Mouse (Mus musculus) ZHBTc4 (cell line): ENCODE measurements around the gene Tpp2.
"Not testable (repeated sequence)": the region's sequence is repeated elsewhere in the genome, so short reads cannot be mapped to it uniquely, and the experiment has no call there.

Source experiments
- DNase-seq: peaks from one replicate; pipeline ENCODE4 v3.0.0-alpha.2; 2011; ENCODE audit warnings: low read depth, low spot score

Tpp2 gene

DNA sequence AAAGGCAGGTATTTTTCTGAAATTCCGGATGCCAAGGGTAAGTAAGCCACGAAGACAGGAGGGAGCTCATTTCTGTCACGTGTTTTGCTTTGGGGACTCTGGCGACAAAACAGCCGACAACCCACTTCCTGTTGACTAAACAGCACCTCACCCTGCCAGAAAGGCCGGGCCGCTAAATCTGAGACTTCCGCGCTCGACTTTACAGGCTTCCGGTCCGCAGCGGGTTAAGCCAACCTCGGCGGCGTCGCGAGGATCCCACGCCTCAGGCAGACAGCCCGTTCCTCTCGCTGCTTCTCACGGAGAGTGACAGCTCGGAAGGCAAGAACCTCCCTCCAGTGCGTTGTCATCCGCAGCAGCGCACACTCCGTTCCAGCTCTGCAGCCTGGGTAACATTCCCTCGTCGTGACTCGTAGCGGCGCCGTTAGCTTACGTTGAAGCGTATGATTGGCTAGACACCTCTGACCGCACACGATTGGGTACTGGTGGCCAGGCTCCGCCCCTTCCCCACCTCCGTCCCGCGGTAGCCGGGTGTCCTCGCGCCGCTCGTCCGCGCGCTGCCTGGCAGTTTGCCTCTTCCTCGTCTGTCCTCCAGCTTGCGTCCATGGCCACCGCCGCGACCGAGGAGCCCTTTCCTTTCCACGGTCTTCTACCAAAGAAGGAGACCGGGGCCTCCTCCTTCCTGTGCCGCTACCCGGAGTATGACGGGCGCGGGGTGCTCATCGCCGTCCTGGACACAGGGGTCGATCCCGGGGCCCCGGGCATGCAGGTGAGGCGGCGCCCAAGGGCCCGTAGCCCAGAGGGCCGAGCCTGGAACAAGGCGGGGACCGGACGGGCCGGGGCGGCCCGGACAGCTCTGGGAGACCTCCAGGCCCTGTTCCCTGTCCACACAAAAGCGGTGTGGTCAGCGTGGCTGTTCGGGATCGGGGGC, at the start of gene Tpp2:
TSS of gene Tpp2 (plus strand) at position 160 of the 928 bp plus-strand sequence.
- peak; percentile 99 for DNase-seq

DNA sequence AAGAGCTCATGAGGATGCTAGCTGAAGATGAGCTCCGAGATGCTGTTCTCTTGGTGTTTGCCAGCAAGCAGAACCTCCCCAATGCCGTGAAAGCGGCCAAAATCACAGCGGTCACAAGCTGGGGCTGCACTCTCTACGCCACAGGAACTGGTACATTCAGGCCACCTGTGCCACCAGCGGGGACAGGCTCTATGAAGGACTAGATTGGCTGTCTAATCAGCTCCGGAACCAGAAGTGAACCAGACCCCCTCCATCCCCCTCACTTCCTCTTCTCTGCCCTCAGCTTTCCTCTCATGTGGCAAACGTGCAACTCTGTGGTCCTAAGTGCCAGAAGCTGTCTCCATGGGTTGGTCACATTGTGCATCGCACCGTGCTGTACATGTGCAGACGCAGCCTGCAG, 45.1 kb upstream of the Tpp2 start:
- not testable (repeated sequence) for DNase-seq

DNA sequence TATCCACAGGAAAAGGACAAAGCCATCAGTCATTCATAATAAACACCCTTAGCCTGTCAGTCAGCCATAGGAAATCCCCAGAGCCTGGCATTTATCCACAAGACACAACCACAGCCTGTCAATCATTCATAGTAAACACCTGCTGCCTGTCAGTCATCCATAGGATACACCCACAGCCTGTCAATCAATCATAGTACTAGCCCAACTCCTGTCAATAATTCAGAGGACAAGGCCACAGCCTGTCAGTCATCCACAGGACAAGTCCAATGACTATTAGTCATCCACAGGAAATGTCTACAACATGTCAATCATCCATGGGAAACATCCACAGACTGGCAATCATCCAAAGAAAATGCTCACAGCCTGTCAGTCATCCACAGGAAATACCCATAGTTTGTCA, 37.7 kb upstream of the Tpp2 start:
- no peak for DNase-seq

DNA sequence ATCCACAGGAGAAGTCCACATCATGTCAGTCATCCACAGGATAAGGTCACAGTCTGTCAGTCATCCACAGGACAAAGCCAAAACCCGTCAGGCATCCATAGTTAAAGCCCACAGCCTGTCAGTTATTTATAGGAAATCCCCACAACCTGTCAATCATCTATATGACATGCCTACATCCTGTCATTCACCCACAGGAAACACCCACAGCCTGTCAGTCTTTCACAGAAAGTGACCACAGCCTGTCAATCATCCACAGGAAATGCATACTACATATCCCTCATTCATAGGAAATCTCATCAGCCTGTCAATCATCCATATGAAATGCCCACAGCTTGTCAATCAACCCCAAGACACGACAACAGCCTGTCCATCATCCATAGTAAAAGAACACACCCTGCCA, 36.3 kb upstream of the Tpp2 start:
- no peak for DNase-seq

DNA sequence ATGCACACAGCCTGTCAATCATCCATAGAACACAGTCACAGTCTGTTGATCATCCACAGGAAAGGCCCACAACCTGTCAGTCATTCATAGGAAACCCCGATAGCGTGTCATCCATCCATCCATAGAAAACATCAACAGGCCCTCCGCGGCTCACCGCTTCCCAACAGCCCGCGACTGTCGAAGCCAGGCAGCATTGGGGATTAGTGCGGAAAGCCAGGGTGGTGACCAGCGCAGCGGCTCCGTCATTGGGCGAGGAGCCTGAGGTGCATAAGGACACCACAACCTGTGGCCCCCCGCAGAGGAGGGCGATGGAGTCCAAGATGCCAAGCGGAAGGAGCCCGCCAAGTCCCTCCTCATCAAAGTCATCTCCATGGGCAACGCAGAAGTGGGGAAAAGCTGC, 35.5 kb upstream of the Tpp2 start:
- peak; percentile 23 for DNase-seq

DNA sequence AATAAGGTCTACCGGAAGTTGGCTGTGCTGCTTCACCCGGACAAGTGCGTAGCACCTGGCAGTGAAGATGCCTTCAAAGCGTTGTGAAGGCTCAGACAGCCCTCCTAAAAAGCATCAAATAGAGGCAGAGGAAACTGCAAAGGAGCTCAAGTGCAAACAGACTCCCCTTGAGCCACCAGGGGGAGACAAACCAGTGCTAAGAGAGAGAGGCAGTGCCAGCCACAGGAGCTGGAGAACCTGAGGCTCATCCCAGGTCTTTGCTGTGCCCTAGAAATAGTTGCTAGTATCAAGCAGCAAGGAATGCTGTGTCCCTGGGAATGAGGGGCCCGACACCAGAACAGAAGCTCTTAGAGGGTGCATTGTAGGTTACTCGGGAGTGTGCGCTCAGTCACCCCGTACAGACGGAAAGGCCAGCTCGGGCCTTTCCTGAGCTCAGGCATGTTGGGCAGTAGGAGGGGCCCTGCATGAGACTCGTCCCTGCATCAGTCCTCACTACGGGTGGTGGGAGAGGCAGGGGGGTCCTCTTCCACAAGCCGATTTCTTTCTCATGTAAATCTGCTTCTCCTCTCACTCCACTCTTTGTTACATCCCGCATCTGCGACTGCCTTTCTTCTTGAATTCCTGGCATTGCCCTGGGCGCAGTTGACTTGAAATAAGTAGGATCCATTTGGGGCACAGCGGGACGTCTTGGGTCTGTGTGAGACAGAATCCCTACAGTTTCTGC, 34.3 kb upstream of the Tpp2 start:
- DNase-seq: peak; percentile 91

DNA sequence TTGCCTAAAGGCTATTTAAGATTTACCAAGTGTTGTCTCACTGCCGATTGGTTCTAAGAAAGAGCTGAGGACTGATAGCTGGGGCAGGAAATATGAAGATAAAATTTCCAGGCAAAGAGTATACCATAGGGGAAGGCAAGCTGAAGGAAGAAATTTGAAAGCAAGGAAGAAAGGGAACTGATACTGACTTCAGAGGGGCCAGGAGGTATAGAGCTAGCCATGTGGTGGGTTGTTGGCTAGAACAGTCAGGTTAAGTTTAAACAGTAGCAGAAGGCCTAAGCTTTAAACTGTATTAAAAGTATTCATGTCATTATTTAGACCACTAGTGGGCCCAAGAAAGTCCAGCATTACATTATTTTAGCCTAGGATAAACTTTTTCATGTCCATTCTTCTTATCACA, 31.0 kb upstream of the Tpp2 start:
- no peak for DNase-seq

DNA sequence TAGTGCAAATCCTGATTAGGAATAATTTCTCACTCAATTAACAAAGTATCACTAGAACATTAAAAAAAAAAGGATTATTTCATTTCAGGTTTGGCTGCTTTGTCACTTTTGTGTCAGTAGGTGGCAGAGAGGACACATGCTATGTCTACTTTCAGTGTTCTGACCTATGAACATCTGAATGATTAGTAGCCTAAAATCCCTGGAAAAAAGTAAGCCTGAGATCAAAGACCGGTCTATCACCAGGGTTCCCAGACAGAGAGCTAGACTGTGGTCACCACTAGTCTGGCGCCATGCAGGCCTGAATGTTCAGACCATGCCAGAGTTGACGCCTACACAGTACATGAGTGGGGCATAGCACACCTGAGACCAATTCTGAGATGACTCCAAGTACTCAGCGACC, 30.6 kb upstream of the Tpp2 start:
- no peak for DNase-seq

DNA sequence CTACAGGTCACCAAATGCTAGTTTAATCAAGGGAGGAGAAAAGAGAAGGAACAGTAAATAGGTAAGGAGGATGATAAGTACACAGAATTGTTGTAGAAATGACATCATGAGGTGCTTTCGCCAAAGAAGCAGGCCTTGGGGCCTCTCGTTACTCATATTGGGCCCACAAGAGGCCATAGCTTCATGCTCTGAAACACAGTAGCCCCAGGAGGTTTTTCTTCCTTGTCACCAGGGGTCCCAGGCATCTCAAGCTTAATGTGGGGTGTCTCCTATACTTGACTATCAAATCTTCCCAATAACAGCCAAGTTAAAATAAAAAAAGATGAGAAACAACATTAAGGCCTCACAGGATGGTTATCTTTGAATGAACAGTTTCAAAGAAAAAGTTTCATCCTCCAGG, 18.0 kb upstream of the Tpp2 start:
- DNase-seq: no peak

DNA sequence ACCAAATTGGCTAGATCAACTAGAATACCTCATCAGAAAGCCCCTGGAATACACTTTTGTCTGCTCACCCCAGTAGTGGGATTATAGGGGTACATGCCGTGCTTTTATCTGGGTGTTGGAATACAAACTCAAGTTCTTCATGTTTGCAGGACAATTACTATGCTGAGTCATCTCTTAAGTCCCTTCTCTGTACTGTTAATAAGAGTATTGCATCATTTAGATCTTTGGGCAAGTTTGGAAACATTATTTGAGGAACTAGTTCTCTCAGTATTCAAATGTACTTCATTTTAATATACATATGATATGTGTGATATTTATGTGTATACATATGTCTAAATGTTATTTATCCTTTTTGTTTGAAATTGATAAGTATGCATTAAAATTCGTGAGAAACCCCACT, 16.6 kb upstream of the Tpp2 start:
- DNase-seq: no peak

DNA sequence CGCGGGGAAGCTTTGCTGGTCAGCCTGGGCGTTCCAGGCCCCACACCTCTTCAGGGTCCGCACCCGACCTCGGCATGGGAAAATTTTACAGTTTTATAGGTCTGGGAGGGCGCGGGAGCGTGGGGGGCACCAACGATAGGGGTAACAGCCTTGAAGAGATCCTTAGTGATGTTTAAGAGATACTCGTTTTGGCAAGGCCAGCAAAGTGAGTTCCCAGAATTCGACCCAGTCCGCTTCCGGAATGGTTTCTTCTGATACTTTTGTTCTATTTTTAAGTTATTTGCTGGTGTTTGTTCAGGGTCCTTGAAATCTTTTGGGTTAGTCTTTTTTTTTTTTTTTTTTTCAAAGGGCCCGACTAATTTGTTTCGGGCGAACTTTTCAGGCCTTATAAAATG, 966 bp downstream of the Tpp2 start:
- DNase-seq: no peak

DNA sequence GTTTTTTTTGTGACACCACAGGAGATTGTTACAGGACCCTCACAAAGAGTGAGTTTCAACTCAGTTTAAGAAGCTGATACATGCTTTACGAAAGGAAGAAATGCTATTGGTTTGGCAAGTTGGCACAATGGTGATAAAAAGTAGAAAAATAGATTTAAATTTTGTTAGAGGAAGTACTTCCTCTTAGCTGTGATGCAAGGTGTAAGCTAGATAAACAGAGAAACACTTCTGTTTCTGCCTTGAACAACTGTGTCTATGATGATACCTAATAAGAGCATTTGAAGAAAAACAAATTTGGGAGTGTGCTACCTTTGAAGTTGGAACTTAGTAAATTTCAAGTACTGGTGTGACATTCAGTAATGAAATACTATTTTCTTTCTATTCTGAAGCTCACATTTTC, 5.9 kb downstream of the Tpp2 start:
- no peak for DNase-seq

DNA sequence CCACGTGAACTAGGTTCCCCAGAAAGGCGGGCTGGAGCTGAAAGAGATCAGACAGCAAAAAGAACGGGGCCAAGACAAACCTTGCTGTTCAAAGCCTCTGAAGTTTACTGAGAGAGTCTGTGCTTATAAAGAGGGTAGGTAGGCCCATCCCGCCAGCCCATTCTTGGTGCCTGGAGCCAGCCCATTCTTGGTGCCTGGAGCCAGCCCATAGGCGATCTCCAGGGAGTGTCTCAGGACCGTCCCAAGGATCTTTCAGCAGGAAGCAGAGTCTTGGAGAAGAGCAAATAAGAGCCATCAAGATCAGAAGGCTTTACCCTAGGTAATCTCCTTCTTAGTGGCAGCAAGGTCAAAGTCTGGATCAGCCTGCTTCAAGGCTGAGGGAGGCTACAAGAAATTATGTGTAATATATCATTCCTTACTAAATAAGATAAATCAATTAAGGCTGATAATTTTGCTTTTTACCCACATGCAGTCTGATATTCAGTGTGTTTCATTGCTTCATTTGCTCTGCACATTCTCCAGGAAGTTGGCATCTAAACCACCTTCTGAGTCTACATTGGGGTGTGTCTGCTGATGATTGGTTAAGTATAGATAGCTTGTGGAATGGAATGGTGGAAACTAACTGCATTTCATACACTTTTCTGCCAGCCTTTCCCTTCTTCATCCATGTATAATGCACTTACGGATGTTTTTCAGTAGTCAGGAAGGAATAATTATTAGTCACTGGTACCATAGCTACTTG, 8.2 kb downstream of the Tpp2 start:
- DNase-seq: peak; percentile 70

DNA sequence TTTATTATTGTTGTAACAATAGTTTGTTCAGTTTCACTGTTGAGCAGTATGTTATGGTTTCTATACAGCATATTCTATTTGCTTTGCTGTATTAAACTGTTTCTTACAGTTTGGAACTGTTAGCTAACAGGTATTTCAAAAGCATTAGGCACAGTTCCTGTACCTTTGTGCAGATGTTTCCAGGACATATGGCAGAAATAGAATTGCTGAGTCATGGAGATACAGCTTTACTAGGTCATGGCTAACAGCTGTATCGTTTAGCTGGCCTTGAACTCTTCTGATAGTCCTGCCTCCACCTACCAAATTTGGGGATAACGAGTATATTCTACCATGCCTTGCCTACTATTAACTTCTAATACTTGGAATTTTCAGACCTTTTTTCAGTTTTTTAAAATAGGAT, 9.4 kb downstream of the Tpp2 start:
- DNase-seq: no peak

DNA sequence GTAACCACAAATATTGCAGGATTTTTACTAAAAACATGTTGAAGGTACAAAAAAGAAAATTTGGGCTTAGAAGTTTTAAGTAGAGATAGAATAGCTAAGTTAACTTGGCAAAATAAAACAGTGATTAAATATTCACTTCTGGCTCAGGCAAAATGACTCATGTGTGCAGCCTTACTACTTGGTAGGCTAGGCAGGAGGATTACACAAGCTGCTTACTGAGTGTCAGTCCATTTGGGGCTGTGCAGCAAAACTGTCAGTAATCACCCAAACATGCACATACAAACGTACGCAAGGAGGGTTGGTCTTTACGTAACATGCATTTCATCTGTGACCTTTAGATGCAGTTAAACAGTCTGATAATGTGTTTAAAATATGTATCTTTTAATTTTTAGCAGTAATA, 20.2 kb downstream of the Tpp2 start:
- DNase-seq: no peak

DNA sequence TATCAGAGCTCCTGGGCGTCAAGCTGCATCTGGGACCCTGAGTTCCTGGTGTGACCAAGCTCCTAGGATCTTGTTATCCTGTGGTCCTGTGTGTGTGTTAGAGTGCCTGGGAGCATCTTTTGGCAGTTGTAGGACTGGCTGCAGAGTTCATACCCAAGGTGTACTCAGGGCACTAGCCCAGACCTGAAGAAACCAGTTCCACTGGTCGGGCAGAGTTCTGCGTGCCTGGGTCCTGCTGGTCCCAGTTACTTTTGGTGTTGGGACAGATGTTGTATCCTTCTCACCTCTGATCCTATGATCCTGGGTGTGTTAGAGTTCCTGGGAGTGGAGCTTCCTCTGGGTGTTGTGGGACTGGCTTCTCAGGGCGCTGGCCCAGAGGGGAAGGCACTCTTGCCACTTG, 30.9 kb downstream of the Tpp2 start:
- DNase-seq: peak; percentile 22

DNA sequence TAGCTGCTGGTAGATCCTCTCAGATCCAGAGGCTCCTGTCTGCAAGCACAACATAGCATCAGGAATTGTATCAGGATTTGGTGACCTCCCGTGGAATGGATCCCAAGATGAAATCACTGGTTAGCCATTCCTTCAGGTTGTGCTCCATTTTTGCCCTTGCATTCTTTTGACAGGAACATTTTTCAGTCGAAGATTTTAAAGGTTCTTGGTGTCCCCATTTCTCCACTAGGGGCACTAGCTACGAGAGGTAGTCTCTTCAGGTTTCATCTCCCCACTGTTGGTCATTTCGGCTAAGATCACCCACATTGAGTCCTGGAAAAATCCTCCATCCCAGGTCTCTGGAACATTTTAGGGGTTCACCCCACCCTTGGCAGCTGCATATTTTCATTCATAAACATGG, 33.3 kb downstream of the Tpp2 start:
- DNase-seq: peak; percentile 44

DNA sequence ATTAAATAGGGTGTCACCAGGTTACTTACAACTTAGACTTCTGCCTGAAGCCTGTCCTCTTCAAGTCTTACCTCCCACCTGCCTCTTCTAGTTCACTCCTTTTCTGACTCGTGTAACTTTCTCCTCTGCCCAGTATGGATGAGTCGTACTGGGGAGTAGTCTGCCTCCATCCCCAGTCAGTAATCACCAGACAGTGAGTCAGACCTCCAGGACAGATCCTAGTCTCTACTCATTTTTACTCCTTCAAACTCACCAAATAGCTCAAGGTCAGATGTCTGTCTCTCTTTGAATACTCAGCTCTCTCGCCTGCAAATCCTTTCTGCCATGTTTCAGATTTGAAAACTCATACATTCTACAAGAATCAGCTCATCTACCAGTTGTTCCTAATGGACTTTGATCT, 35.9 kb downstream of the Tpp2 start:
- DNase-seq: no peak

DNA sequence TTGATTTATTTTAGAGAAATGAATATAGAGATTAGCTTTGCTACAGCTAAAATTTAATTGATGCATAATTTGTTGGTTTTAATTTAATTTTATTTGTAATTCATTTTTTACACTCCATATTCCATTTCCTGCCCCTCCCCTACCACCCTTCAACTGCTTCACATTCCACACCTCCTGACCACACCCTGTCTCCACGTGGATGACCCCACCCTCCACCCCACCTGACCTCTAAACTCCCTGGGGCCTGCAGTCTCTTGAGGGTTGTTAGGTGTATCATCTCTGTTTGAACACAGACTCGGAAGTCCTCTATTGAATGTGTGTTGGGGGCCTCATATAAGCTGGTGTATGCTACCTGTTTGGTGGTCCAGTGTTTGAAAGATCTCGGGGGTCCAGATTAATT, 37.6 kb downstream of the Tpp2 start:
- peak; percentile 72 for DNase-seq

DNA sequence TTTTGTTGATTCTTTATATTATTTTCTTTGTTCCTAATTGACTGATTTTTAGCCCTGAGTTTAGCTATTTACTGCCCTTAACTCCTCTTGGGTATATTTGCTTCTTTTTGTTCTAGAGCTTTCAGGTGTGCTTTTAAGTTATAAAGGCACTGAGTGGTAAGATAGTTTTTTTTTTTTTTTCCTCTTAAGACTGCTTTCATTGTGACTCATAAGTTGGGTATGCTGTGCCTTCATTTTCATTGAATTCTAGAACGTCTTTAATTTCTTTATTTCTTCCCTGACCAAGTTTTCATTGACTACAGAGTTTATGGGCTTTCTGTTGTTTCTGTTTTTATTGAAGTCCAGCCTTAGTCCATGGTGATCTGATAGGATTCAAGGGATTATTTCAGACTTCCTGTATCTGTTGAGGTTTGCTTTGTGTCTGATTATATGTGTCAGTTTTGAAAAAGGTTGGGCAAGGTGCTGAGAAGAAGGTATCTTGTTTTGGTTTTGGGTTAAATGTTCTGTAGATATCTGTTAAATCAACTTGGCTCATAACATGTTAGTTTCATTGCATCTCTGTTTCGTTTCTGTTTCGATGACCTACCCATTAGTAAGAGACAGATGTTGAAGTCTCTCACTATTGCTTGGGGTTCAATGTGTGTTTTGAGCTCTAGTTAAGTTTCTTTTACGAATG, 63.6 kb downstream of the Tpp2 start:
- no peak for DNase-seq

DNA sequence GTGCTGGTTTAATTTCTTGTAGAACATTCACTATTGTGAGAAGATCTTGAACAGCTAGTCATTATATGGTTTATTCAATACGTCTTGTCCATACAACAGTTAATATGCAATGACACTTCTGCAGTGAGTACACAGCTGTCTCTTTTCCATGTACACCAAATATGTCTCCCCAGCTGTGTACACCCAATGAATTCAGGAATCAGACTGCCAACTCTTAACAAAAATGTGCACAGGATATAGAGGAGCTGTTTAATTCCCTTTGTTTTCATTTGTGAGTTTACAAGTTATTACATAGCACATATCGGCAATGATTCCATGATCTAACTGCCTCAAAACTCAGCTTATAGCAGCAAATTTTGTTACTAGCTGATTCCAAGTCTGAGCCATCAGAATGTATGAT, 71.1 kb downstream of the Tpp2 start:
- DNase-seq: no peak

DNA sequence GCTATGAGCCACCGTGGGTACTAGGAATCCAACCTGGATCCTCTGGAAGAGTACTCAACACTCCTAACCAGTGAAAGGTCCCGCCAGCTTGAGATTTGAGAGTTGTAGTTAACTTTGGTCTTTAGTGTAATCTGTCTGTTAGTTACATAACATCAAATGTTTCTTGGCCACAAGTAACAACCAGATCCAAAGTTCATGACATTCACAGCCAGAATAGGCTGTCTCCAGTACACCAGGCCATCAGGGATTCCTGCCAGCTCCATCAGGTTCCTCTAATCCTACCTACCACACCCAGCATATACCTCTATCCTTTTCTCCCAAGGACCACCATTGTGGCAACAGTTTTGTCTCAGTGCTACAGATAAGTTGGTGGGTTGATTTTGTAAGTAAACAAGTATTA, 82.1 kb downstream of the Tpp2 start:
- no peak for DNase-seq
